Mouse (Mus musculus) heart, embryonic 10.5 days (tissue): ENCODE measurements around the gene Kcng4. TPM values are rescaled to one million over a fixed set of nuclear protein-coding genes. Genes with fewer than 3 reads are reported as not detected.

ENCODE experiments used
- DNase-seq: peaks from one replicate; pipeline ENCODE4 v3.0.0-alpha.2; 2017; ENCODE audit warnings: low spot score
- H3K27ac ChIP-seq: fragments of 300-500 bp; sonication (generic); 2 replicates; pipeline ENCODE4 v1.5.1; 2016; ENCODE audit warnings: mild to moderate bottlenecking
- H3K27me3 ChIP-seq: fragments of 300-500 bp; sonication (generic); 2 replicates; pipeline ENCODE4 v1.6.1; 2016; ENCODE audit warnings: mild to moderate bottlenecking; ENCODE audit not compliant: poor library complexity, insufficient read depth, severe bottlenecking
- H3K36me3 ChIP-seq: fragments of 300-500 bp; sonication (generic); 2 replicates; pipeline ENCODE4 v1.6.1; 2016; ENCODE audit warnings: mild to moderate bottlenecking, moderate library complexity
- H3K4me1 ChIP-seq: fragments of 300-500 bp; sonication (generic); 2 replicates; pipeline ENCODE4 v1.6.1; 2016; ENCODE audit warnings: mild to moderate bottlenecking
- H3K4me3 ChIP-seq: fragments of 300-500 bp; sonication (generic); 2 replicates; pipeline ENCODE4 v1.5.1; 2016; ENCODE audit warnings: mild to moderate bottlenecking, moderate library complexity
- H3K9me3 ChIP-seq: fragments of 300-500 bp; sonication (generic); 2 replicates; pipeline ENCODE4 v1.6.1; 2016; ENCODE audit warnings: mild to moderate bottlenecking, moderate library complexity
- WGBS: fragments of 180-500 bp; shearing (Covaris S2); methylation state at CpG from one replicate; pipeline ENCODE4 v1.1.7; 2016; 5-methylcytosine and 5-hydroxymethylcytosine counted together
- polyA plus RNA-seq: library from polyadenylated mRNA; unstranded; fragments of >200 nt; fragmentation: Nextera tagmentation; extraction: Ambion mirVana; gene quantifications from 2 replicates; pipeline ENCODE4 v1.2.1, GENCODE M21; 2016

Kcng4 gene
- polyA plus RNA-seq, 1 experiment from 2014 or later = not detected

DNA sequence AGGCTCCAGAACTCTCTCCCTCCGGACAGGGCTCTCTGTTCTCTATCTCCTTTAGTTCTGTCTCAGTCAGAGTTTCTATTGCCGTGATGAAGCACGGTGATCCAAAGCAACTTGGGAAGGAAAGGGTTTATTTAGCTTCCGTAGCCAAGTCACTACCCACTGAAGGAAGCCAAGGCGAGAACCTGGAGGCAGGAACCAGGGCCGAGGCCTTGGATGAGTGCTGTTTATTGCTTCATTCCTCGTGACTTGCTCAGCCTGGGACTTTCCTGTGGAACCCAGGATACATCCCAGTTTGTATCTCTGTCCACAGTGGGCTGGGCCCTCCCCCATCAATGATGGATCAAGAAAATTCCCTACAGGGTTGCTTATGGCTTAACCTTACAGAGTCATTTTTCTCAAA lies 1.3 kb upstream of the Kcng4 start:
- H3K9me3 ChIP-seq = no peaks in the 10 kb centered on the region
- peaks cover 35% of the 10 kb centered on the region for H3K4me1 ChIP-seq
- no peaks in the 10 kb centered on the region for H3K36me3 ChIP-seq
- H3K4me3 ChIP-seq = no peak overlapping the region
- peak overlapping the region; percentile 23; the same call in 1 of the 2 replicates for H3K27ac ChIP-seq
- WGBS = 70% methylated on average over 7 of the region's 7 CpGs
- no peak for DNase-seq
- H3K27me3 ChIP-seq = peaks cover 62% of the 10 kb centered on the region

DNA sequence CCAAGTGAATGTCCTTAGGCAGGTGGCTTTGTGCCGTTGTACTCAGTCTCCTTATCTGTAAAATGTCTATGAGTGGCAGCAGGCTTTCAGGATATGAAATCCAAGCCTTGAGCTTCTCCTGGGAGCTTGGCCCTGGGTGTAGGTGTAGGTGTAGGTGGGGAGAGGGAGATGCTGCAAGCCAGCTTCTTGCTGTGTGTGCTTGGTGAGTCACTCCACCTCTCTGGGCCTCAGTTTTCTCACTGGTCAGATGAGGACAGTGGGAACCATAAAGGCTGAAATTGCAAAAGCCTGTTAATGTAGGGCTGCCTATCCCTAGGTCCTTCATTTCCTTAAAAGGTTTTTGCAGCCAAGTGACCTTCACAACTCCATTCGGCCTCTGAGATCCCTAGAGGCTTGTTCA lies 478 bp upstream of the Kcng4 start:
- H3K27me3 ChIP-seq = peaks cover 70% of the 10 kb centered on the region
- DNase-seq = no peak
- H3K4me3 ChIP-seq = no peak overlapping the region
- H3K4me1 ChIP-seq = peaks cover 38% of the 10 kb centered on the region
- 21% methylated on average over 2 of the region's 2 CpGs for WGBS
- H3K9me3 ChIP-seq = no peaks in the 10 kb centered on the region
- no peaks in the 10 kb centered on the region for H3K36me3 ChIP-seq
- H3K27ac ChIP-seq = peak overlapping the region; percentile 24; the same call in 1 of the 2 replicates

DNA sequence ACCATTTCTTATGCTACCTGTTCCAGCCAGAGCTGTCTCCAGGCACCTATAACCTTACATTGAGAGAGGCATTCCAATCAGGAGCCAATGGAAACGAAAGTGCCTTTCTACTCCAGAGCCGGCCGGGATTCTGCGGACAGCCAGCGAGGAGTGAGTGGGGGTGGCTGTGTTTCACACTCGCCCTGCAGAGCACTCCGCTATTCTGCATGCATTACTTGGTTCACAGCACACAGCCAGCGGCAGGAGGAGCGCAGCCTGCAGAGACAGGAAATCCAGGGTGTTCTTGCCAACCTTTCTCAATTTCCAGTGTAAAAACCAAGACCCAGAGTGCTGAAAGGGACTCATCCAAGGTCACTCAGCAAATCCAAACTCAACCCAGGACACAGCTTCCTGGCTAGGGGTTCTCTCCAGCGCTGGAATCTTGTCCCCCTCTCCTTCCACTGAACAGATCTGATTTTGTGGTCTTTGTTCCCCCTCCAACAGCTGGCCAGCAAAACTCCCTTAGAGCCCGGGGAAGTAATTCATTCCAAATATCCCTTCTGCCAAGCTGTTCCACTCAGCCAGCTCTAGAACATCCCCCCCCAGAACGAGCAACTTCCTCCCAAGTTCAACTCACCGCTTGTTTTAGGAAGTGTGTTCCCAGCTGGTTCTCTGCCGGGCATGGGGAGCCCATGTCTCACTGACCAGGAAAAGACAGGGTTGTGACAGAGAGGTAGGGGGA lies 704 bp downstream of the Kcng4 start:
- WGBS = 33% methylated on average over 14 of the region's 14 CpGs
- Histone ChIP-seq H3K27ac (no peak overlapping the region), H3K4me3 (no peak overlapping the region; the same call in 1 of the 2 replicates), H3K36me3 (no peaks in the 10 kb centered on the region), H3K9me3 (no peaks in the 10 kb centered on the region), H3K27me3 (peaks cover 80% of the 10 kb centered on the region), H3K4me1 (peaks cover 38% of the 10 kb centered on the region)
- no peak for DNase-seq

DNA sequence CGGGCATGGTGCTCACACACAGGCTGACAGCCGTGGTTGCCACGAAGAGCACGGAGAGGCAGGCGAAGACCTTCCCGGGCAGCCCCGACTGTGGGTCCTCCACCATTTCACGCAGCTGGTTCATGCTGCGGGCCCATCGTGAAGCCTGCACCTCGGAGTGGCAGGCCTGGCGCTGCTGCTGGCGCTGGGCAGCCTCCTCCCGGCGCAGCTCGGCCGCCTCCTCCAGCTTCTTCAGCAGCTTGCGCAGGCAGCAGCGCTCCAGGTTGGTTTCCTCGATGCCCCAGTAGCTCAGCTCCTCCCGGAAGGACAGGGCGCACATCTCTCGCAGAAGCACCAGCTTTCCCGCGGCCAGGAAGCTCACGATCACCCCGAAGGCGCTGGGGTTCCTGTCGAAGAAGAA lies 2.6 kb downstream of the Kcng4 start:
- no peak for DNase-seq
- Histone ChIP-seq H3K9me3 (no peaks in the 10 kb centered on the region), H3K36me3 (no peaks in the 10 kb centered on the region), H3K4me1 (peaks cover 40% of the 10 kb centered on the region), H3K4me3 (peak overlapping the region; percentile 34), H3K27me3 (peaks cover 83% of the 10 kb centered on the region), H3K27ac (peak overlapping the region; percentile 33; the same call in 1 of the 2 replicates)
- WGBS = 39% methylated on average over 29 of the region's 29 CpGs

DNA sequence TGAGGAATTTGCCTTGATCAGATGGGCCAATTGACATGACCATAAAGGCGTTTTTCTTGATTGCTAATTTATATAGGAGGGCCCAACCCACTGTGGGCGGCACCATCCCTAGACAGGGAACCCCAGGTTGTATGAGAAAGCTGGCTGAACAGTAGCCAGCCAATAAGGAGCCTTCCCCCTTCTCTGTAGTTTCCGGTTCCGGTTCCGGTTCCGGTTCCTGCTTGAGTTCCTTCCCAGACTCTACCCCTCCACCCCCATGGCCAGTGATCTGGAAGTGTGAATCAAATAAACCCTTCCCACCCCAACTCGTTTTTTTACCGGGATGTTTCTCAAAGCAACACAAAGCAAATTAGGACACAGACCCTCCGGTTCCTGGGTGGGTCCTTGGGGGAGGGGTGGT lies 3.2 kb downstream of the Kcng4 start:
- peaks cover 47% of the 10 kb centered on the region for H3K4me1 ChIP-seq
- H3K36me3 ChIP-seq = no peaks in the 10 kb centered on the region
- WGBS = 77% methylated on average over 9 of the region's 9 CpGs
- 0 out of 2 replicates have a peak overlapping the region, but pooled peaks have one; percentile 33 for H3K27ac ChIP-seq
- peaks cover 76% of the 10 kb centered on the region for H3K27me3 ChIP-seq
- no peak for DNase-seq
- H3K4me3 ChIP-seq = no peak overlapping the region
- no peaks in the 10 kb centered on the region for H3K9me3 ChIP-seq

DNA sequence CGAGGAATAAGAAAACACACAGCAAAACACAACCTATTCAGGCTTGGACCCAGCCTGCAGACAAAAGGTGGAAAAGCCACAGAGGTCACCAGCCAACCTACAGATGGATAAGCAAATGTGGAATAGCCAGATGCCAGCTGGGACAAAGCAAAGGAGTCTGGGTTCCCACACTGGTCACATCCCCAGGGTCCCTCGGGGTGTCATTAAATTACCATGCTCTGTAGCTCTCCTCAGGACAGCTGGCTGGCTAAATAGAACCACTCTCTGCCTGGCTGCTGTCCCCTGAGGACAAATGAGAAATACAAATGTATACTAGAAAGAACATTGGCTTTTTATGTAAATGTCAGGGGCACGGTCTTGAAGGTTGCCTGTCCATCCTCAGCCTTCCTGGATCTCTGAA lies 4.6 kb downstream of the Kcng4 start:
- no peak overlapping the region for H3K27ac ChIP-seq
- peaks cover 65% of the 10 kb centered on the region for H3K27me3 ChIP-seq
- peaks cover 41% of the 10 kb centered on the region for H3K4me1 ChIP-seq

DNA sequence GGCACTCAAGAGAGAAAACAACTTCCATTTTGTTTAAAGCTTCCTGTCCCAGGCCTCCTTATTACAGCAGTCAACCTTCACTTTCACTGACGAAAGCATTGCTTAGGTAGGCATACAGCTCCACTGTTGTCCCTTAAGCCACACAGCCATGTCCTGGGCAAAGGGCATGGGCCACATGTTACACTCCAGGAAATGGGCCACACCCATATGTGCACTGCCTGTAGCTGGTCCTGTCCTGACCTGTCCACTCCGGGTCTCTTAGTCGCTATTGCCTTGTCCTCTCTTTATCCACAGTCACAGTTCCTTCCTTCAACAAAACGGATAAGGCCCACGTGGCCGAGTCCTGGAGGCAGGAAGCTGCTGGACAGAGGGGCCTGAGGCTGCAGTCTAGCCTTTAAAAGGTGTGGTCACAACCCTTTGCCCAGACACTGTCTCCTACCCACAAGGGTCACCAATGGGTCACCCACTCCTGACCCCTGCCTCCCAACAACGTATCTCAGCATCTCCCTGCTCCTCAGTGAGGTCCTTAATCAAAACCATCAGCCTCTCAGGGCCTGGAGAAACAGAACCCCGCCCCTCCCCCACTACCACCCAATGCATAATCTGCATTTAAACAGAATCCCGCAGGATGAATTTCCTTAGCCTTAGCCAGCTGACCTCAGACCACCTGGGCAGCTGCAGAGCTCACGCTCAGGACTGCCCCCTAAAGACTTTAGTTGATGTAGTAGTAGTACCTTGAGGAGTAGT lies 7.7 kb downstream of the Kcng4 start:
- Histone ChIP-seq H3K27me3 (peaks cover 58% of the 10 kb centered on the region), H3K9me3 (no peaks in the 10 kb centered on the region), H3K4me1 (peaks cover 22% of the 10 kb centered on the region), H3K36me3 (no peaks in the 10 kb centered on the region), H3K27ac (peak overlapping the region; percentile 49), H3K4me3 (no peak overlapping the region)
- 36% methylated on average over 10 of the region's 10 CpGs for WGBS
- DNase-seq = no peak

More for the DNA sequence above, 4.6 kb downstream of the Kcng4 start:
- Histone ChIP-seq H3K4me3 (no peak overlapping the region), H3K36me3 (no peaks in the 10 kb centered on the region), H3K9me3 (no peaks in the 10 kb centered on the region)
- DNase-seq = no peak
- 62% methylated on average over 3 of the region's 3 CpGs for WGBS

DNA sequence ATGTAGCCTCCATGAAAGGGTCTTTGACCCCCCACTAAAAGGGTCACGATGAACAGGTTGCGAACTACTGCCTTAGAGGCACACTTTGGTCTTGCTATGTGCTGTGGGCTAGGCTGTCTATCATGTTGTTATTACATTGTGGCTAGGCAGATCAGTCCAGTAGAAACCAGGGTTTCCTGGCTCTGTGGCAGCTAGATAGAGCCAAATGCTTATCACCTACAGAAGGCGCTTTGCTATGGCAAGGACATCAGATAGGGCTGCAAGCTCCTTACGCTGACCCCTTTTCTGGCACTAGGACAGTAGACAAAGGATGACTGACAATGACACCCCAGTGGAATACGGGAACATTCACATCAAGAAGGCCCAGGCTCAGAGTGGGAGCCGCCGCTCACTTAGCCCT lies 8.3 kb downstream of the Kcng4 start:
- peaks cover 17% of the 10 kb centered on the region for H3K4me1 ChIP-seq
- no peaks in the 10 kb centered on the region for H3K9me3 ChIP-seq
- peak overlapping the region; percentile 49 for H3K27ac ChIP-seq
- 71% methylated on average over 7 of the region's 7 CpGs for WGBS
- no peaks in the 10 kb centered on the region for H3K36me3 ChIP-seq
- H3K27me3 ChIP-seq = peaks cover 52% of the 10 kb centered on the region
- no peak overlapping the region for H3K4me3 ChIP-seq
- no peak for DNase-seq

DNA sequence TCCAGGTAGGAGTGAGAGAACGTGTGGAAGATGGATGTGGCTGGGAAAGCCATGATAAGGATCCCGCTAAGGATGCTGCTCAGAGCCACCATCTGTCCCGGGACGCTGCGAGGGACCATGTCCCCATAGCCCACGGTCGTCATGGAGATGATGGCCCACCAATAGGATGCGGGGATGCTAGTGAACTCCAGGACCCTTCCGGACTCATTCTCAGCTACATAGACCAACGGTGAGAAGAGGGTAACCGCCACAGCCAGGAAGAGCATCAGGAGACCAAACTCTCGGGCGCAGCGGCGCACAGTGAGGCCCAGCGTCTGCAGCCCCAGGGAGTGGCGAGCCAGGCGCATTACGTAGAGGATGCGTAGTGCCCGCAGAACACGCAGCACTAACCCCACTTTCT lies 9.7 kb downstream of the Kcng4 start:
- Histone ChIP-seq H3K27ac (no peak overlapping the region), H3K4me1 (peaks cover 18% of the 10 kb centered on the region), H3K36me3 (no peaks in the 10 kb centered on the region), H3K9me3 (no peaks in the 10 kb centered on the region), H3K27me3 (peaks cover 38% of the 10 kb centered on the region), H3K4me3 (no peak overlapping the region)
- WGBS = 80% methylated on average over 22 of the region's 22 CpGs
- no peak for DNase-seq

DNA sequence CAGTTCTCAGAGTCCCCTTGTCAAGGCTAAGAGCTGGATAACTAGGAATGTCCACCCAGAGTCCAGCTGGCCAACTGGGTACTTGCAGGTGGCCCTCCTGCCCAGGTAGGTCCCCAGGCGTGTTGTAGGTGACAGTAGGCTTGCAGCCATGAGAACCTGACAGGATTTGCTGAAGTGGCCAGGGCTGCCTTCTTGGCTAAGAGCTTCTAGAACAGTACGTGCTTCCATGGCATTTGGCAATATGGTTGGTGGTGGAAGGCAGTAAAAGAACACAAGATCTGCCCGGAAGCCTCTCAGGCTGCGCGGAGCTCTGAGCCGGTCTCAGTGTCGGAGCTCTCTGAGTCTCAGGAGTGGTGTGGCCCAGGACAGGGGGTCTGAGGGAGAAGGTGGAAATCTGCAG lies 10.6 kb downstream of the Kcng4 start:
- H3K4me1 ChIP-seq = peaks cover 27% of the 10 kb centered on the region

DNA sequence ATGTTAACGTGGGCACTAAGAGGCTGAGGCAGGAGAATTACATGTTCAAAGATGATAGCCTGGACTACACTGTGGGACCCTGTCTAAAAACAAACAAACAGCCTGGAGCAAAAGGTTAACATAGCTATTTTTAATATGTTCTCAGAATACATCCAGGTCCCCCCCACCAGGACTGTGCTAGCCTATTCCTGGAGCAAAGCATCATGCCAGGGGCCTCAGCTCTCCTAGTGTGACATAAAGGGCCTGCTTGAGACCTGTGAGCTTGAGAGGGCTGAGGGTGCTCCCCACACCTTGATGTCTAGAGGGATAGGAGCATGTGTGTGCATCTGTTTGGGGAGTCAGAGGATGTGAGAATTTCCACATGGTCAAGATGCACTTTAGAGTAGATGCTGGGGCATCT lies 11.7 kb downstream of the Kcng4 start:
- H3K4me3 ChIP-seq = no peak overlapping the region
- no peak overlapping the region for H3K27ac ChIP-seq
- no peak for DNase-seq
- peaks cover 34% of the 10 kb centered on the region for H3K4me1 ChIP-seq
- peaks cover 26% of the 10 kb centered on the region for H3K27me3 ChIP-seq
- H3K36me3 ChIP-seq = no peaks in the 10 kb centered on the region
- 84% methylated on average over 1 of the region's 1 CpGs for WGBS
- H3K9me3 ChIP-seq = no peaks in the 10 kb centered on the region

More for the DNA sequence above, 10.6 kb downstream of the Kcng4 start:
- no peak overlapping the region for H3K4me3 ChIP-seq
- WGBS = 88% methylated on average over 7 of the region's 7 CpGs
- DNase-seq = no peak
- no peak overlapping the region for H3K27ac ChIP-seq
- peaks cover 31% of the 10 kb centered on the region for H3K27me3 ChIP-seq
- no peaks in the 10 kb centered on the region for H3K9me3 ChIP-seq
- H3K36me3 ChIP-seq = no peaks in the 10 kb centered on the region

DNA sequence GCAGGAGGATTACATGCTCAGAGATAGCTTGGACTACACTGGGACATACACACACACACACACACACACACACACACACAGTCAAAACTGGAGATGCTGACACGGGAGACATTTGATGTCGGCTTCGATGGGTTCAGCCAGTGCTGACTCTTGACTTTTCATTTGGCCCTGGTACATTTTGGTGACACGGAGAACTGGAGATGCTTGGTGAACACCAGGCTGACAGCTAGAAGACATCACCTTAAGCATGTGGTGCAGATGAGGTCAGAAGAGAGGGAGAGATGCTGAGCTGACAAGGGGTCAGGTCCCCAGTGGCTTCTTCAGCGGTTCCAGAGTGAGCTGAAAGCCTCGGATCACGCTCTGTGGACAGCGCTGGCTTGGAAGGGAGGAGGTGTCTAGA lies 12.4 kb downstream of the Kcng4 start:
- Histone ChIP-seq H3K27ac (no peak overlapping the region), H3K27me3 (peaks cover 26% of the 10 kb centered on the region), H3K4me3 (no peak overlapping the region), H3K36me3 (no peaks in the 10 kb centered on the region), H3K4me1 (peaks cover 34% of the 10 kb centered on the region), H3K9me3 (no peaks in the 10 kb centered on the region)
- DNase-seq = no peak
- 89% methylated on average over 8 of the region's 8 CpGs for WGBS

DNA sequence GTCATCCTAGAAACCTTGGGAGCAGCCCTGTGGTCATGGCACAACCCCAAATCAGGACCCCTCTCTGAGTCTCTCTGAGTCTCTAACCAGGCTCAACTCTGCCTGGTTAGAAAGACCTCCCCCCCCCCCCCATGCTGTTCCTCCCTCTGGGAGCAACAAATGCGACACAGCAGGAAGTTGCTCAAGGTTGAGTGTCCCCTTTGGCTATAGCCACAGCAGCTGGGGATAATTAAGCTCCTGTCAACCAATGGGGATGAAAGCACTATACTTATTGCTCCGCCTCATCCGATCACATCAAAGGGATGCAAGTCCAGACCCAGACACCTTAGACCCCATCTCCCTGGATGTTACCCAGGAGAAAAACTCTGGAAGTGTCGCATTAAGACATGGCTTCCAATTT lies 12.9 kb downstream of the Kcng4 start:
- Histone ChIP-seq H3K4me1 (peaks cover 29% of the 10 kb centered on the region), H3K9me3 (no peaks in the 10 kb centered on the region), H3K4me3 (no peak overlapping the region), H3K36me3 (no peaks in the 10 kb centered on the region), H3K27ac (no peak overlapping the region), H3K27me3 (peaks cover 30% of the 10 kb centered on the region)
- DNase-seq = no peak
- 61% methylated on average over 4 of the region's 4 CpGs for WGBS
